Mouse (Mus musculus): ENCODE measurements around the gene Vgll4. TPM values are rescaled to one million over a fixed set of nuclear protein-coding genes. Genes with fewer than 3 reads are reported as not detected.
"Not testable (repeated sequence)": the region's sequence is repeated elsewhere in the genome, so short reads cannot be mapped to it uniquely, and the experiment has no call there.

Gene Vgll4
- polyA plus RNA-seq, 1 experiment from 2014 or later, result 141 TPM

- Histone ChIP-seq H3K4me3 (replicated peaks) (no peak overlapping the region), H3K4me2 (replicated peaks) (no peak overlapping the region), H3K4me1 (peaks cover 80% of the 10 kb centered on the region), H3K9me3 (replicated peaks) (no peaks in the 10 kb centered on the region), H3K27ac (replicated peaks) (peak overlapping the region; percentile 90), H3K27me3 (no peaks in the 10 kb centered on the region), H3K9ac (no peak overlapping the region), H3K36me3 (peaks cover 10% of the 10 kb centered on the region; the same call in 1 of the 2 replicates)
- no peak for ATAC-seq (ENCODE audit: insufficient number of reproducible peaks, low FRiP score, low TSS enrichment, low read depth)
- 55% methylated on average over 12 of the region's 12 CpGs for WGBS
Measured at GRCm38 (mm10) chr6:114891771-114892170, 78.0 kb downstream of the Vgll4 start.

- H3K36me3 ChIP-seq, result 0 out of 2 replicates have a peak, but pooled peaks cover 11% of the 10 kb centered on the region
- peak overlapping the region; percentile 90 for H3K27ac ChIP-seq (replicated peaks)
- no peak for ATAC-seq (ENCODE audit: insufficient number of reproducible peaks, low FRiP score, low TSS enrichment, low read depth)
- H3K9ac ChIP-seq, result no peak overlapping the region
- no peaks in the 10 kb centered on the region for H3K9me3 ChIP-seq (replicated peaks)
- H3K4me3 ChIP-seq (replicated peaks), result no peak overlapping the region
- no peak overlapping the region for H3K4me2 ChIP-seq (replicated peaks)
- no peaks in the 10 kb centered on the region for H3K27me3 ChIP-seq
- 79% methylated on average over 12 of the region's 12 CpGs for WGBS
- H3K4me1 ChIP-seq, result peaks cover 85% of the 10 kb centered on the region
Measured at GRCm38 (mm10) chr6:114891272-114891671, 78.5 kb downstream of the Vgll4 start.

GRCm38 (mm10) chr6:114890411-114891115 is 79.2 kb downstream of the Vgll4 start:
- ATAC-seq (ENCODE audit: insufficient number of reproducible peaks, low FRiP score, low TSS enrichment, low read depth), result peak; percentile 35; the same call in 1 of the 2 replicates
- H3K27ac ChIP-seq (replicated peaks), result peak overlapping the region; percentile 90
- H3K4me1 ChIP-seq, result peaks cover 92% of the 10 kb centered on the region
- peak overlapping the region; percentile 21 for H3K4me2 ChIP-seq (replicated peaks)
- H3K4me3 ChIP-seq (replicated peaks), result 0 out of 2 replicates have a peak overlapping the region, but pooled peaks have one; percentile 3
- WGBS, result 26% methylated on average over 19 of the region's 19 CpGs
- H3K27me3 ChIP-seq, result no peaks in the 10 kb centered on the region
- H3K36me3 ChIP-seq, result peaks cover 18% of the 10 kb centered on the region; the same call in 1 of the 2 replicates
- no peak overlapping the region for H3K9ac ChIP-seq
- no peaks in the 10 kb centered on the region for H3K9me3 ChIP-seq (replicated peaks)

- Histone ChIP-seq H3K36me3 (peaks cover 19% of the 10 kb centered on the region; the same call in 1 of the 2 replicates), H3K27ac (replicated peaks) (peak overlapping the region; percentile 90), H3K4me1 (peaks cover 88% of the 10 kb centered on the region)
- not testable (repeated sequence) for H3K9ac ChIP-seq; H3K9me3 ChIP-seq (replicated peaks); H3K4me3 ChIP-seq (replicated peaks); ATAC-seq (ENCODE audit: insufficient number of reproducible peaks, low FRiP score, low TSS enrichment, low read depth); H3K4me2 ChIP-seq (replicated peaks); H3K27me3 ChIP-seq
- WGBS, result 60% methylated on average over 3 of the region's 3 CpGs
Measured at GRCm38 (mm10) chr6:114889971-114890370, 79.8 kb downstream of the Vgll4 start.

- H3K4me1 ChIP-seq, result peaks cover 86% of the 10 kb centered on the region
- no peaks in the 10 kb centered on the region for H3K9me3 ChIP-seq (replicated peaks)
- no peak overlapping the region for H3K4me3 ChIP-seq (replicated peaks)
- WGBS, result 15% methylated on average over 13 of the region's 13 CpGs
- no peak overlapping the region for H3K9ac ChIP-seq
- no peaks in the 10 kb centered on the region for H3K27me3 ChIP-seq
- peak overlapping the region; percentile 87 for H3K27ac ChIP-seq (replicated peaks)
- ATAC-seq (ENCODE audit: insufficient number of reproducible peaks, low FRiP score, low TSS enrichment, low read depth), result peak; percentile 73
- H3K4me2 ChIP-seq (replicated peaks), result no peak overlapping the region
- peaks cover 19% of the 10 kb centered on the region; the same call in 1 of the 2 replicates for H3K36me3 ChIP-seq
Measured at GRCm38 (mm10) chr6:114888922-114889321, 80.9 kb downstream of the Vgll4 start.

- peak overlapping the region; percentile 22; the same call in 1 of the 2 replicates for H3K27ac ChIP-seq (replicated peaks)
- H3K9me3 ChIP-seq (replicated peaks), result no peaks in the 10 kb centered on the region
- no peak overlapping the region for H3K4me2 ChIP-seq (replicated peaks)
- no peak overlapping the region for H3K4me3 ChIP-seq (replicated peaks)
- no peaks in the 10 kb centered on the region for H3K27me3 ChIP-seq
- no peak for ATAC-seq (ENCODE audit: insufficient number of reproducible peaks, low FRiP score, low TSS enrichment, low read depth)
- peaks cover 19% of the 10 kb centered on the region; the same call in 1 of the 2 replicates for H3K36me3 ChIP-seq
- H3K9ac ChIP-seq, result no peak overlapping the region
- H3K4me1 ChIP-seq, result peaks cover 86% of the 10 kb centered on the region
- WGBS, result 54% methylated on average over 11 of the region's 11 CpGs
Measured at GRCm38 (mm10) chr6:114886504-114887361, 83.1 kb downstream of the Vgll4 start.

GRCm38 (mm10) chr6:114886012-114886411 is 83.8 kb downstream of the Vgll4 start:
- H3K36me3 ChIP-seq, result peaks cover 19% of the 10 kb centered on the region; the same call in 1 of the 2 replicates
- H3K27me3 ChIP-seq, result no peaks in the 10 kb centered on the region
- no peaks in the 10 kb centered on the region for H3K9me3 ChIP-seq (replicated peaks)
- H3K9ac ChIP-seq, result no peak overlapping the region
- no peak for ATAC-seq (ENCODE audit: insufficient number of reproducible peaks, low FRiP score, low TSS enrichment, low read depth)
- H3K4me2 ChIP-seq (replicated peaks), result no peak overlapping the region
- WGBS, result 91% methylated on average over 6 of the region's 6 CpGs
- H3K4me1 ChIP-seq, result peaks cover 86% of the 10 kb centered on the region
- no peak overlapping the region for H3K4me3 ChIP-seq (replicated peaks)
- peak overlapping the region; percentile 22; the same call in 1 of the 2 replicates for H3K27ac ChIP-seq (replicated peaks)

GRCm38 (mm10) chr6:114885129-114885528 is 84.7 kb downstream of the Vgll4 start:
- no peak for ATAC-seq (ENCODE audit: insufficient number of reproducible peaks, low FRiP score, low TSS enrichment, low read depth)
- H3K9me3 ChIP-seq (replicated peaks), result no peaks in the 10 kb centered on the region
- H3K4me1 ChIP-seq, result peaks cover 86% of the 10 kb centered on the region
- H3K4me3 ChIP-seq (replicated peaks), result no peak overlapping the region
- 78% methylated on average over 5 of the region's 5 CpGs for WGBS
- no peak overlapping the region for H3K9ac ChIP-seq
- no peak overlapping the region for H3K4me2 ChIP-seq (replicated peaks)
- peak overlapping the region; percentile 95; the same call in 1 of the 2 replicates for H3K27ac ChIP-seq (replicated peaks)
- H3K36me3 ChIP-seq, result peaks cover 17% of the 10 kb centered on the region; the same call in 1 of the 2 replicates
- no peaks in the 10 kb centered on the region for H3K27me3 ChIP-seq

GRCm38 (mm10) chr6:114883261-114883740 is 86.5 kb downstream of the Vgll4 start:
- Histone ChIP-seq H3K36me3 (peaks cover 16% of the 10 kb centered on the region; the same call in 1 of the 2 replicates), H3K9ac (no peak overlapping the region), H3K4me2 (replicated peaks) (peak overlapping the region; percentile 23; the same call in 1 of the 2 replicates), H3K27ac (replicated peaks) (peak overlapping the region; percentile 95), H3K4me1 (peaks cover 91% of the 10 kb centered on the region), H3K4me3 (replicated peaks) (no peak overlapping the region), H3K27me3 (no peaks in the 10 kb centered on the region), H3K9me3 (replicated peaks) (no peaks in the 10 kb centered on the region)
- WGBS, result 2% methylated on average over 9 of the region's 9 CpGs
- ATAC-seq (ENCODE audit: insufficient number of reproducible peaks, low FRiP score, low TSS enrichment, low read depth), result peak; percentile 86

- Histone ChIP-seq H3K27ac (replicated peaks) (peak overlapping the region; percentile 95), H3K27me3 (no peaks in the 10 kb centered on the region), H3K9me3 (replicated peaks) (no peaks in the 10 kb centered on the region), H3K4me1 (peaks cover 91% of the 10 kb centered on the region), H3K4me2 (replicated peaks) (peak overlapping the region; percentile 23; the same call in 1 of the 2 replicates), H3K36me3 (peaks cover 16% of the 10 kb centered on the region; the same call in 1 of the 2 replicates), H3K4me3 (replicated peaks) (no peak overlapping the region), H3K9ac (no peak overlapping the region)
- 21% methylated on average over 7 of the region's 7 CpGs for WGBS
- no peak for ATAC-seq (ENCODE audit: insufficient number of reproducible peaks, low FRiP score, low TSS enrichment, low read depth)
Measured at GRCm38 (mm10) chr6:114882675-114883074, 87.1 kb downstream of the Vgll4 start.

GRCm38 (mm10) chr6:114882212-114882611 is 87.6 kb downstream of the Vgll4 start:
- H3K27me3 ChIP-seq, result no peaks in the 10 kb centered on the region
- WGBS, result 40% methylated on average over 5 of the region's 5 CpGs
- H3K36me3 ChIP-seq, result peaks cover 13% of the 10 kb centered on the region; the same call in 1 of the 2 replicates
- no peak overlapping the region for H3K4me3 ChIP-seq (replicated peaks)
- H3K9me3 ChIP-seq (replicated peaks), result no peaks in the 10 kb centered on the region
- no peak overlapping the region for H3K9ac ChIP-seq
- no peak for ATAC-seq (ENCODE audit: insufficient number of reproducible peaks, low FRiP score, low TSS enrichment, low read depth)
- H3K27ac ChIP-seq (replicated peaks), result peak overlapping the region; percentile 95
- H3K4me2 ChIP-seq (replicated peaks), result 0 out of 2 replicates have a peak overlapping the region, but pooled peaks have one; percentile 23
- H3K4me1 ChIP-seq, result peaks cover 91% of the 10 kb centered on the region
